Mouse (Mus musculus) embryonic facial prominence, embryonic 11.5 days (tissue): ENCODE measurements around the gene Grm4. TPM values are rescaled to one million over a fixed set of nuclear protein-coding genes. Genes with fewer than 3 reads are reported as not detected.

Experiments
- ATAC-seq: fragments of 200-750 bp; cut with Nextera tagmentation; replicated peaks from 2 replicates; pipeline ENCODE4 v1.8.0; 2017; ENCODE audit warnings: low read depth; ENCODE audit not compliant: insufficient number of reproducible peaks, low FRiP score, low TSS enrichment
- DNase-seq: peaks from one replicate; pipeline ENCODE4 v3.0.0-alpha.2; 2015; ENCODE audit warnings: low spot score
- H3K27ac ChIP-seq: fragments of 300-500 bp; sonication (generic); replicated peaks from 2 replicates; pipeline ENCODE4 v1.5.1; 2014; ENCODE audit warnings: mild to moderate bottlenecking, low read depth, low read length, control low read depth
- H3K27me3 ChIP-seq: fragments of 300-500 bp; sonication (generic); 2 replicates; pipeline ENCODE4 v1.6.1; 2014; ENCODE audit warnings: mild to moderate bottlenecking, low read length, moderate library complexity, mixed read lengths; ENCODE audit not compliant: control insufficient read depth, insufficient read depth
- H3K36me3 ChIP-seq: fragments of 300-500 bp; sonication (generic); replicated peaks from 2 replicates; pipeline ENCODE4 v1.6.1; 2014; ENCODE audit warnings: low read depth, mild to moderate bottlenecking, low read length, moderate library complexity, mixed read lengths; ENCODE audit not compliant: control insufficient read depth, insufficient read depth
- H3K4me1 ChIP-seq: fragments of 300-500 bp; sonication (generic); 2 replicates; pipeline ENCODE4 v1.6.1; 2014; ENCODE audit warnings: low read length, mixed read lengths; ENCODE audit not compliant: control insufficient read depth, insufficient read depth
- H3K4me2 ChIP-seq: fragments of 300-500 bp; sonication (generic); 2 replicates; pipeline ENCODE4 v1.6.1; 2014; ENCODE audit warnings: low read depth, mild to moderate bottlenecking, control low read depth, low read length, moderate library complexity
- H3K4me3 ChIP-seq: fragments of 300-500 bp; sonication (generic); 2 replicates; pipeline ENCODE4 v1.5.1; 2014; ENCODE audit warnings: low read depth, low read length, control low read depth
- H3K9ac ChIP-seq: fragments of 300-500 bp; sonication (generic); replicated peaks from 2 replicates; pipeline ENCODE4 v1.6.1; 2014; ENCODE audit warnings: mild to moderate bottlenecking, control low read depth, low read length
- H3K9me3 ChIP-seq: fragments of 300-500 bp; sonication (generic); replicated peaks from 2 replicates; pipeline ENCODE4 v1.6.1; 2016; ENCODE audit warnings: mild to moderate bottlenecking, low read length, inconsistent platforms, mixed read lengths; ENCODE audit not compliant: control insufficient read depth
- WGBS: fragments of 180-500 bp; shearing (Covaris S2); extraction: QIAGEN DNeasy Blood & Tissue Kit; methylation state at CpG from one replicate; pipeline ENCODE4 v1.1.7; 2014; 5-methylcytosine and 5-hydroxymethylcytosine counted together
- polyA plus RNA-seq: library from polyadenylated mRNA; unstranded; fragments of >200 nt; fragmentation: Nextera tagmentation; extraction: Ambion mirVana; gene quantifications from 2 replicates; pipeline ENCODE4 v1.2.1, GENCODE M21; 2014

Gene Grm4
- polyA plus RNA-seq = 0.49 and 0.88 TPM in 2 replicates

- WGBS = 65% methylated on average over 5 of the region's 5 CpGs
- no peak for ATAC-seq
- Histone ChIP-seq H3K27me3 (peaks cover 2% of the 10 kb centered on the region; the same call in 1 of the 2 replicates), H3K4me1 (no peaks in the 10 kb centered on the region; the same call in 1 of the 2 replicates), H3K4me2 (no peak within 1 kb of the TSS; the same call in 1 of the 2 replicates), H3K9me3 (no peaks in the 10 kb centered on the region), H3K4me3 (no peak within 1 kb of the TSS), H3K27ac (no peak within 1 kb of the TSS), H3K36me3 (no peaks in the 10 kb centered on the region), H3K9ac (no peak within 1 kb of the TSS)
- no peak for DNase-seq
Measured at GRCm38 (mm10) chr17:27521303-27521702, at the start of gene Grm4. TSS of gene Grm4 (minus strand) at chr17:27521403.

- DNase-seq (no peak), ATAC-seq (no peak)
- WGBS = 84% methylated on average over 5 of the region's 5 CpGs
- no peak overlapping the region for H3K4me2 ChIP-seq
- no peak overlapping the region for H3K27ac ChIP-seq
- no peaks in the 10 kb centered on the region for H3K9me3 ChIP-seq
- H3K27me3 ChIP-seq = no peaks in the 10 kb centered on the region
- H3K36me3 ChIP-seq = no peaks in the 10 kb centered on the region
- no peak overlapping the region for H3K9ac ChIP-seq
- peaks cover 5% of the 10 kb centered on the region for H3K4me1 ChIP-seq
- no peak overlapping the region for H3K4me3 ChIP-seq
Measured at GRCm38 (mm10) chr17:27568228-27568627, 47.0 kb upstream of the Grm4 start.

- ATAC-seq (no peak; the same call in 1 of the 2 replicates), DNase-seq (no peak)
- Histone ChIP-seq H3K27me3 (no peaks in the 10 kb centered on the region), H3K9ac (peak overlapping the region; percentile 77), H3K36me3 (no peaks in the 10 kb centered on the region), H3K9me3 (no peaks in the 10 kb centered on the region), H3K4me1 (peaks cover 5% of the 10 kb centered on the region), H3K4me2 (peak overlapping the region; percentile 91), H3K4me3 (peak overlapping the region; percentile 59), H3K27ac (no peak overlapping the region)
- WGBS = under 1% methylated on average over 13 of the region's 13 CpGs
Measured at GRCm38 (mm10) chr17:27565942-27566267, 44.7 kb upstream of the Grm4 start.

- DNase-seq (peak; percentile 95), ATAC-seq (peak; percentile 87)
- H3K27me3 ChIP-seq = no peaks in the 10 kb centered on the region
- peak within 1 kb of the TSS; percentile 91 for H3K4me2 ChIP-seq
- no peak within 1 kb of the TSS; the same call in 1 of the 2 replicates for H3K27ac ChIP-seq
- peaks cover 5% of the 10 kb centered on the region for H3K4me1 ChIP-seq
- H3K4me3 ChIP-seq = peak within 1 kb of the TSS; percentile 59
- no peaks in the 10 kb centered on the region for H3K36me3 ChIP-seq
- no peaks in the 10 kb centered on the region for H3K9me3 ChIP-seq
- H3K9ac ChIP-seq = peak within 1 kb of the TSS; percentile 77
- under 1% methylated on average over 52 of the region's 58 CpGs for WGBS
Measured at GRCm38 (mm10) chr17:27565163-27565941, 44.1 kb upstream of the Grm4 start, which contains the start of gene AI413582. TSS of gene AI413582 (minus strand) at chr17:27565756.

GRCm38 (mm10) chr17:27564391-27565162 is 43.4 kb upstream of the Grm4 start:
- Histone ChIP-seq H3K27me3 (no peaks in the 10 kb centered on the region), H3K36me3 (no peaks in the 10 kb centered on the region), H3K4me1 (peaks cover 9% of the 10 kb centered on the region), H3K27ac (no peak overlapping the region), H3K9me3 (no peaks in the 10 kb centered on the region), H3K9ac (no peak overlapping the region; the same call in 1 of the 2 replicates), H3K4me2 (peak overlapping the region; percentile 91), H3K4me3 (peak overlapping the region; percentile 59)
- DNase-seq (no peak), ATAC-seq (no peak; the same call in 1 of the 2 replicates)
- WGBS = 10% methylated on average over 19 of the region's 20 CpGs

GRCm38 (mm10) chr17:27563771-27564244 is 42.6 kb upstream of the Grm4 start:
- Histone ChIP-seq H3K9me3 (no peaks in the 10 kb centered on the region), H3K27ac (no peak overlapping the region), H3K4me2 (no peak overlapping the region; the same call in 1 of the 2 replicates), H3K36me3 (no peaks in the 10 kb centered on the region), H3K9ac (no peak overlapping the region; the same call in 1 of the 2 replicates), H3K27me3 (no peaks in the 10 kb centered on the region), H3K4me3 (no peak overlapping the region), H3K4me1 (peaks cover 10% of the 10 kb centered on the region)
- DNase-seq (no peak), ATAC-seq (no peak)
- WGBS = 55% methylated on average over 7 of the region's 7 CpGs

GRCm38 (mm10) chr17:27561809-27562526 is 40.8 kb upstream of the Grm4 start:
- H3K4me3 ChIP-seq = no peak overlapping the region
- H3K9me3 ChIP-seq = no peaks in the 10 kb centered on the region
- H3K36me3 ChIP-seq = no peaks in the 10 kb centered on the region
- WGBS = 60% methylated on average over 8 of the region's 11 CpGs
- H3K9ac ChIP-seq = no peak overlapping the region
- no peaks in the 10 kb centered on the region for H3K27me3 ChIP-seq
- DNase-seq = no peak
- peaks cover 11% of the 10 kb centered on the region for H3K4me1 ChIP-seq
- no peak overlapping the region for H3K4me2 ChIP-seq
- no peak overlapping the region for H3K27ac ChIP-seq
- no peak for ATAC-seq
